Mouse (Mus musculus) intestine, embryonic 14.5 days (tissue): ENCODE results near the gene Mcm3. TPM values are rescaled to one million over a fixed set of nuclear protein-coding genes. Genes with fewer than 3 reads are reported as not detected.
"Not testable (repeated sequence)": the region's sequence is repeated elsewhere in the genome, so short reads cannot be mapped to it uniquely, and the experiment has no call there.

ENCODE experiments used
- ATAC-seq: fragments of 200-750 bp; cut with Nextera tagmentation; replicated peaks from 2 replicates; pipeline ENCODE4 v1.8.0; 2017; ENCODE audit warnings: low read depth, moderate number of reproducible peaks, moderate TSS enrichment, moderate library complexity; ENCODE audit not compliant: low FRiP score, low TSS enrichment
- DNase-seq: peaks from one replicate; pipeline ENCODE4 v3.0.0-alpha.2; 2018; ENCODE audit warnings: low spot score
- H3K27ac ChIP-seq: fragments of 300-500 bp; sonication (generic); 2 replicates; pipeline ENCODE4 v1.5.1; 2014; ENCODE audit warnings: low read depth, mild to moderate bottlenecking, control low read depth
- H3K27me3 ChIP-seq: fragments of 300-500 bp; sonication (generic); replicated peaks from 2 replicates; pipeline ENCODE4 v1.6.1; 2014; ENCODE audit warnings: low read length, control low read depth; ENCODE audit not compliant: control insufficient read depth, insufficient read depth
- H3K36me3 ChIP-seq: fragments of 300-500 bp; sonication (generic); 2 replicates; pipeline ENCODE4 v1.6.1; 2014; ENCODE audit warnings: low read length, control low read depth; ENCODE audit not compliant: control insufficient read depth, insufficient read depth
- H3K4me1 ChIP-seq: fragments of 300-500 bp; sonication (generic); replicated peaks from 2 replicates; pipeline ENCODE4 v1.6.1; 2014; ENCODE audit warnings: low read length, control low read depth, mixed read lengths; ENCODE audit not compliant: control insufficient read depth, insufficient read depth
- H3K4me2 ChIP-seq: fragments of 300-500 bp; sonication (generic); 2 replicates; pipeline ENCODE4 v1.6.1; 2014; ENCODE audit warnings: low read length
- H3K4me3 ChIP-seq: fragments of 300-500 bp; sonication (generic); 2 replicates; pipeline ENCODE4 v1.5.1; 2014; ENCODE audit warnings: low read depth, low read length, control low read depth, mixed read lengths
- H3K9ac ChIP-seq: fragments of 300-500 bp; sonication (generic); 2 replicates; pipeline ENCODE4 v1.6.1; 2014; ENCODE audit warnings: mild to moderate bottlenecking, low read length
- H3K9me3 ChIP-seq: fragments of 300-500 bp; sonication (generic); 2 replicates; pipeline ENCODE4 v1.6.1; 2016; ENCODE audit warnings: low read length, control low read depth; ENCODE audit not compliant: control insufficient read depth
- WGBS: fragments of 180-500 bp; shearing (Covaris S2); extraction: QIAGEN DNeasy Blood & Tissue Kit; methylation state at CpG from one replicate; pipeline ENCODE4 v1.1.7; 2014; 5-methylcytosine and 5-hydroxymethylcytosine counted together
- polyA plus RNA-seq: library from polyadenylated mRNA; unstranded; fragments of >200 nt; fragmentation: Nextera tagmentation; extraction: Ambion mirVana; gene quantifications from 2 replicates; pipeline ENCODE4 v1.2.1, GENCODE M21; 2014

Gene Mcm3
- polyA plus RNA-seq, 1 experiment from 2014 or later: 158 TPM

DNA sequence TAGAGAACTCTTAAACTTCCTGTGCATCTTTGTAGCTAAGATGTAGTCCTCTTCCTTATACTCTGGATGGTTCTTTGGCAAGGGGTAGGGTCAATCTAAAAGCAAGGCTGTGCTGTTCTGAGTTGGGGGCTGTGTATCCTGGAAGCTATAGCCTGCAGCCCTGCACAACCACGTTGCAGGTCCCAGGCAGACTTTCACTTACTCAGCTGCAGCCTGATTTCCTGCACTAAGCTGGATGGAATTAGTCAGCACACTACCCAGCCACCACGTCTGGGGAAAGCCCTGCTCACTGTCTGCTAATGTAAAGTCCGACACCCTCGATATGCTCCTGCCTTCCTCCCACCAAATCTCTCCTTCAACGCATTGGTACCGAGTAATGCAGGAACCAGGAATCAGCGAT is 28.7 kb downstream of the Mcm3 start:
- no peak for ATAC-seq
- 68% methylated on average over 7 of the region's 7 CpGs for WGBS
- Histone ChIP-seq H3K9me3 (no peaks in the 10 kb centered on the region), H3K4me1 (no peaks in the 10 kb centered on the region), H3K27me3 (no peaks in the 10 kb centered on the region), H3K4me3 (no peak overlapping the region), H3K27ac (no peak overlapping the region), H3K4me2 (no peak overlapping the region), H3K36me3 (no peaks in the 10 kb centered on the region), H3K9ac (no peak overlapping the region)
- DNase-seq: no peak

DNA sequence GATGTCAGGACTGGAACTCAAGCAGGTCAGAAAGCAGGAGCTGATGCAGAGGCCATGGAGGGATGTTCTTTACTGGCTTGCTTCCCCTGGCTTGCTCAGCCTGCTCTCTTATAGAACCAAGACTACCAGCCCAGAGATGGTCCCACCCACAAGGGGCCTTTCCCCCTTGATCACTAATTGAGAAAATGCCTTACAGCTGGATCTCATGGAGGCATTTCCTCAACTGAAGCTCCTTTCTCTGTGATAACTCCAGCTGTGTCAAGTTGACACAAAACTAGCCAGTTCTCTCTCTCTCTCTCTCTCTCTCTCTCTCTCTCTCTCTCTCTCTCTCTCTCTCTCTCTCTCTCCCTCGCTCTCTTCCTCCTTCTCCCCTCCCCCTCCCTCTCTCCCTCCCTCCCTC is 29.6 kb downstream of the Mcm3 start, which contains the start of gene Il17f:
Gene Il17f, minus strand, starts transcription at position 101 of the 400 bp plus-strand sequence.
- not testable (repeated sequence) for H3K36me3 ChIP-seq, H3K9ac ChIP-seq, H3K4me3 ChIP-seq, H3K27ac ChIP-seq, ATAC-seq, H3K4me2 ChIP-seq, H3K9me3 ChIP-seq, DNase-seq, H3K27me3 ChIP-seq, H3K4me1 ChIP-seq
- no CpG with 5 or more reads among the region's 1 CpGs for WGBS

DNA sequence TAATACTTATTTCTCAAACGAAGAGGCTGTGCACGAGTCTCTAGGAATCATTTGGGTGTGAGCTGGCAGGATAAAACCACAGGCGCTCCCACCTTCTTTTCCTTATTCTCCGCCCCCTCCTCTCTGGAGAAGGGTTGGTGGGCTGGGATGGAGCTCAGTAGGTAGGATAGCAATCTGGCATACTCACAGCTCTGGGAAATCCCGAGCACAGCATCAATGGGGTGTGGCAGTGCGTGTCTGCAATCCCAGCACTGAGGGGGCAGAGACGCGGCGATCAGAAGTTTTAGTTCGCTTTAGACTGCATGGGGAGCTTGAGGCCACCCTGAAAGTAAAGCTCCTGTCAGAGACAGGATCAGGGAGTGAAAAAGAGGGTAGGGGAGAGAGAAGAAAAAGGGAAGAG is 31.7 kb downstream of the Mcm3 start:
- H3K4me2 ChIP-seq: no peak overlapping the region
- no peaks in the 10 kb centered on the region for H3K27me3 ChIP-seq
- H3K36me3 ChIP-seq: no peaks in the 10 kb centered on the region
- 50% methylated on average over 10 of the region's 10 CpGs for WGBS
- no peaks in the 10 kb centered on the region for H3K9me3 ChIP-seq
- no peak overlapping the region for H3K4me3 ChIP-seq
- DNase-seq: no peak
- H3K9ac ChIP-seq: no peak overlapping the region
- no peak for ATAC-seq
- H3K4me1 ChIP-seq: no peaks in the 10 kb centered on the region
- no peak overlapping the region for H3K27ac ChIP-seq

DNA sequence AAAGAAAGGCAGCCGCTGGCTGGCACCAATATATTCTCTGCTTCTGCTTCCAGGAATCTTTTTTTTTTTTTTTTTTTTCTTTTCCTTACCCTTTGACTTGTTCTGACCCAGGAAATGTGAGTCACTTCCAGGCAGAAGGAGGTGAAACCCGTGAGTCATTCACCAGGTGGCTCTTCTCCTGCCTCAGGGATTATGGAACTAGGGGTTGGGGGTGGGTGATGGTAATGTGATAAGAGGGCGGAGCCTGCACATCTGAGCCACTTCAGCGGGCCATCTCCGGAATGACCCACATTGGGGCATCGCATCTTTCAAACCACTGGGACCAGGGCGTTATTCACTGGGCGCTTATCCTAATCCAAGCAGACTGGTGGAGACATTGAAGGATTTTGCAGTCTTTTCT is 33.1 kb downstream of the Mcm3 start:
- no peaks in the 10 kb centered on the region for H3K36me3 ChIP-seq
- no peak overlapping the region for H3K27ac ChIP-seq
- H3K4me3 ChIP-seq: no peak overlapping the region
- 44% methylated on average over 8 of the region's 8 CpGs for WGBS
- H3K4me2 ChIP-seq: no peak overlapping the region
- no peaks in the 10 kb centered on the region for H3K27me3 ChIP-seq
- H3K9me3 ChIP-seq: no peaks in the 10 kb centered on the region
- no peak for DNase-seq
- no peaks in the 10 kb centered on the region for H3K4me1 ChIP-seq
- ATAC-seq: no peak
- no peak overlapping the region for H3K9ac ChIP-seq

DNA sequence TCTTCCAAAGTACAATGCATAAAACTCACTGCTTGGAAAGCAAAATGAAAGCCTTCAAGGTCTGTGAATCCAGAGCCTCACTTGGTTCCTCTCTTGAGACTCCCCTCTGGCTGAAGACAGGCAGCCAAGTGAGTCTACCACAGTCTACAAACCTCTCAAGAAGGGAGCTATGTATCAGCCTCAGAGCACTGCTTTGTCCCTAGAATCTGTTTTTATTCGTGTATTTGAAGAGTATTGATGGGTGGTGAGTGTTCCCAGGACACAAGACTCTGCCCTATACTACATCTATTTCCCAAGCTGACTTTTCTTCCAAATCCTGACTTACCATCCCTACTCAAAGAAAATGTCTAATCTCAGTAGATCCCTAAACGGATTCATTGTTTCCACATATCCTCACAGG is 41.7 kb downstream of the Mcm3 start:
- H3K9me3 ChIP-seq: no peaks in the 10 kb centered on the region
- H3K4me1 ChIP-seq: no peaks in the 10 kb centered on the region
- DNase-seq: no peak
- H3K9ac ChIP-seq: no peak overlapping the region
- no peaks in the 10 kb centered on the region for H3K36me3 ChIP-seq
- WGBS: 83% methylated on average over 2 of the region's 2 CpGs
- H3K4me2 ChIP-seq: no peak overlapping the region
- H3K4me3 ChIP-seq: no peak overlapping the region
- H3K27me3 ChIP-seq: no peaks in the 10 kb centered on the region
- H3K27ac ChIP-seq: no peak overlapping the region
- ATAC-seq: no peak

DNA sequence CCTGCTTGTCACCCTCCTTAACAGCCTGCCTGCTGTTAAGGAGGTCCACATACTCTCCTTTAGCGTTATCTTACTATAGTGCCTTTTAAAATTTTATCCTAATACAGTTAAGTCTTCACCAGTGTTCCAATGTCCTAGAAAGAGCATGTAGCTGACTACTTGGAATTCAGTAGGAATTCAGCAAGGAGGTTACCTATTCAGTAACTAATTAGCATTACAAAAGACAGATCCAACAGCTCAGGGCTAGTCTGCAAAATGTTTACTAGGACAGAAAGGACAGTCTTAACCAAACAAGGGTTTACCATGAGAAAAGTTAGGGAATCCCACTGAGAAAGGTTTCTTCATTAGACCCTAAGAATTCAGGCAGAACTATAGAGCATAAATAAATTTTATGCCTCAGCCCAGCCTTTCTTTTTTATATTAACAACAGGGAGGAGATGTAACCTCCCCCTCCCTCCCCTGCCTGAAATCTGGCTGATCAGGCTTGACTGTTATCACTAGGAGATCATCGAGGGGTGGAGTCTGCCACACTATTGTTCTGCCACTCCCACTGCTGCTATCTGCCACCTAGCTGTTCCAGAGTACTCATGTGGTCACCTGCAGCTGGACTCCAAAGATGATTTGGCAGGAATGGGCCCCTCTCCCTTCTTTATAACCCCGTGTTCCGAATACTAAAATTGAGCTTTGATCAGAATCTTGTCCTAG is 45.9 kb downstream of the Mcm3 start:
- H3K36me3 ChIP-seq, H3K9me3 ChIP-seq, H3K27me3 ChIP-seq, DNase-seq, H3K9ac ChIP-seq, H3K4me1 ChIP-seq, H3K27ac ChIP-seq, H3K4me3 ChIP-seq, H3K4me2 ChIP-seq, ATAC-seq: not testable (repeated sequence)
- 84% methylated on average over 4 of the region's 4 CpGs for WGBS

DNA sequence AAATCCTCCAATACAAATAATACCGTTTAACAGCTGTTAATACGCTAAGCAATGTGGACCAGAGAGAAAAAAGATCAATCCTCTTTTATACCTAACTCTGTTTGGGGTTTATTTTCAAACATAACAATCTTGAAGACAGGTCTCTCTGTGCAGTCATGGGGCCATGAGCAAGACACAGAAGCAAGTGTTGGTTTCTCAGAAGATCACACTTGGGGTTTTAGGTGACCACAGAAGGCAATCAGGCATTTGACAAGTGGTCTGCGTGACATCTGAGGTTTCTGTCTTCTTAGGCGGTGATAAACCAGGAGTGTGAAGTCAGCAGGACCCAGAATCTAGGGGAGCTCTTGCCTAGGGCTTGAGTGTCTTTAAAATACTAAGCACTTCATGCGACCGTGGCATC is 53.6 kb downstream of the Mcm3 start:
- H3K9me3 ChIP-seq: no peaks in the 10 kb centered on the region
- no peak overlapping the region for H3K9ac ChIP-seq
- no peak overlapping the region for H3K4me3 ChIP-seq
- no peaks in the 10 kb centered on the region for H3K4me1 ChIP-seq
- H3K27me3 ChIP-seq: no peaks in the 10 kb centered on the region
- ATAC-seq (no peak), DNase-seq (no peak)
- no peak overlapping the region for H3K27ac ChIP-seq
- no peak overlapping the region for H3K4me2 ChIP-seq
- 81% methylated on average over 6 of the region's 6 CpGs for WGBS
- no peaks in the 10 kb centered on the region for H3K36me3 ChIP-seq

DNA sequence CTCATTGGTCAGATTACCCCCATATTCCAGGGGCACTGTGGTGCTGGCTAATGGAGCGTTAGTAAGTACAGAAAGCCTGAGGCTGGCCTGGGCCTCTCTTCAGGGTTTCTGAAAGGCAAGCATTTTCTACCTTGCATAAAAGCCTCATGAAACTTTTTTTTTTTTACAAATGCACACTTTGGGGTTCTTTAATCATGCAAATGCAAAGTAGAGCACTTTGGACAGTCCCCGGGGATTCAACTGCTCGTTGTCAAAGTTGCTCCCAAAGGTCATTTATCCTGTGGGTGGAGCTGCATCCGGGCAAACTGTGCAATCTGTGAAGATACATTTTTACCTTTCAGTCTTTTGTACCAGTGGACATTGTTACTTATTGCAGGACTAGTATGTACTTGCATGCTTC is 58.7 kb downstream of the Mcm3 start:
- H3K4me3 ChIP-seq: no peak overlapping the region
- DNase-seq (no peak), ATAC-seq (no peak)
- H3K36me3 ChIP-seq: no peaks in the 10 kb centered on the region
- H3K9ac ChIP-seq: no peak overlapping the region
- no peaks in the 10 kb centered on the region for H3K9me3 ChIP-seq
- no peaks in the 10 kb centered on the region for H3K4me1 ChIP-seq
- WGBS: 83% methylated on average over 4 of the region's 4 CpGs
- H3K27me3 ChIP-seq: no peaks in the 10 kb centered on the region
- H3K4me2 ChIP-seq: no peak overlapping the region
- H3K27ac ChIP-seq: no peak overlapping the region

DNA sequence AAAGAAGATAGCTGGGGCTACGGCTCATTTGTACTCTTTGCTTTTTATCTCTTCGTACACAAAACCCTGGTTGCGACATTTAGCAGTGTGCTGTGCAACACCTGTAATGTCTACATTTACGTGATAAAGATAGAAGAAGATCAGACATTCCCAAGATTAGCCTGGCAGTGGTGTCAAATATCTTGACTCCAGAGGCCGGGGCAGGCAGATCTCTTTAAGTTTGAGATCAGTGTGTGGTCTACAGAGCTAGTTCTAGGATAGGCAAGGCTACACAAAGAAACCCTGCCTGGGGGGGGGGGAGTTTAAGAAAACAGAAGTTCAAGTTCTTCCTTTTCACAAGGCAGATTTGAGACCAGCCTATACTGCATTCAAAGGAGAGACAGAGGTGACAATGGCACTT is 59.8 kb downstream of the Mcm3 start:
- H3K4me2 ChIP-seq: no peak overlapping the region
- 83% methylated on average over 5 of the region's 5 CpGs for WGBS
- no peak overlapping the region for H3K27ac ChIP-seq
- no peaks in the 10 kb centered on the region for H3K9me3 ChIP-seq
- H3K9ac ChIP-seq: no peak overlapping the region
- no peaks in the 10 kb centered on the region for H3K36me3 ChIP-seq
- ATAC-seq (no peak), DNase-seq (no peak)
- H3K4me3 ChIP-seq: no peak overlapping the region
- H3K27me3 ChIP-seq: no peaks in the 10 kb centered on the region
- H3K4me1 ChIP-seq: no peaks in the 10 kb centered on the region
